Mouse (Mus musculus): ENCODE measurements around the gene Aldh3a2. TPM values are rescaled to one million over a fixed set of nuclear protein-coding genes. Genes with fewer than 3 reads are reported as not detected.

Aldh3a2 gene
- polyA plus RNA-seq, 1 experiment from 2014 or later: 30.2 TPM

DNA sequence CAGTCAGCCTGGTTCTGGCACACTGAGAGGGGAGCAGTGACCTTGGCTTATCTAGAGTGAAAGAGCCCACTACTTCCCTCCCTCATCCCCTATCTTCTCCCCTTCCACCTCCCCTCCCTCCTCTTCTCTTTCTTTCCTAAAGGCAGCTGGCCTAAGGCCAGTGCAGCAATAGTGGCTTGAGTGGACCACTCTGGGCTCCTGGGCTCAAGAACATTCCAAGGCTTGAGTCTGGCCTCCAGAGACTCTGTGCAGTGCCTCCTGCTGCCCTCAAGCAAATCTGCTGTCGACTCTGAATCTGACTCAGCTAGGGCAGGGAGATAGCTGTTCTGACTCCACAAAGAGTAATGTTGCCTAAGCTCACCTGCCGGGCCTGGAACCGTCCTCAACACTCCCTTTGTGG, 38.9 kb downstream of the Aldh3a2 start:
- DNase-seq (ENCODE audit: low spot score): no peak
- 75% methylated on average over 3 of the region's 3 CpGs for WGBS
- H3K4me3 ChIP-seq (ENCODE audit: low read depth, low read length): no peak overlapping the region

GRCm38 (mm10) chr11:61227816-61228215, 39.4 kb downstream of the Aldh3a2 start:
- Histone ChIP-seq H3K9me3 (replicated peaks; ENCODE audit: control insufficient read depth, low read length) (no peaks in the 10 kb centered on the region), H3K4me1 (ENCODE audit: control insufficient read depth, insufficient read depth, low read length) (no peaks in the 10 kb centered on the region), H3K4me3 (ENCODE audit: low read depth, low read length) (no peak overlapping the region), H3K27ac (ENCODE audit: low read depth, low read length) (no peak overlapping the region), H3K27me3 (replicated peaks; ENCODE audit: control insufficient read depth, insufficient read depth, low read length) (no peaks in the 10 kb centered on the region), H3K9ac (ENCODE audit: low read length) (no peak overlapping the region), H3K36me3 (ENCODE audit: control insufficient read depth, insufficient read depth, low read length) (no peaks in the 10 kb centered on the region), H3K4me2 (ENCODE audit: low read length) (no peak overlapping the region)
- DNase-seq (ENCODE audit: low spot score): no peak
- 83% methylated on average over 8 of the region's 8 CpGs for WGBS
- ATAC-seq: no peak

More for the DNA sequence above, 38.9 kb downstream of the Aldh3a2 start:
- H3K4me2 ChIP-seq (ENCODE audit: low read length): no peak overlapping the region
- H3K27me3 ChIP-seq (replicated peaks; ENCODE audit: control insufficient read depth, insufficient read depth, low read length): no peaks in the 10 kb centered on the region
- ATAC-seq: no peak
- no peaks in the 10 kb centered on the region for H3K4me1 ChIP-seq (ENCODE audit: control insufficient read depth, insufficient read depth, low read length)
- no peaks in the 10 kb centered on the region for H3K9me3 ChIP-seq (replicated peaks; ENCODE audit: control insufficient read depth, low read length)
- no peak overlapping the region for H3K27ac ChIP-seq (ENCODE audit: low read depth, low read length)
- no peaks in the 10 kb centered on the region for H3K36me3 ChIP-seq (ENCODE audit: control insufficient read depth, insufficient read depth, low read length)
- H3K9ac ChIP-seq (ENCODE audit: low read length): no peak overlapping the region

- Histone ChIP-seq H3K27me3 (replicated peaks; ENCODE audit: control insufficient read depth, insufficient read depth, low read length) (no peaks in the 10 kb centered on the region), H3K36me3 (ENCODE audit: control insufficient read depth, insufficient read depth, low read length) (no peaks in the 10 kb centered on the region), H3K9ac (ENCODE audit: low read length) (no peak overlapping the region), H3K9me3 (replicated peaks; ENCODE audit: control insufficient read depth, low read length) (no peaks in the 10 kb centered on the region), H3K4me1 (ENCODE audit: control insufficient read depth, insufficient read depth, low read length) (no peaks in the 10 kb centered on the region), H3K4me3 (ENCODE audit: low read depth, low read length) (no peak overlapping the region), H3K4me2 (ENCODE audit: low read length) (no peak overlapping the region), H3K27ac (ENCODE audit: low read depth, low read length) (peak overlapping the region; percentile 48; the same call in 1 of the 2 replicates)
- 76% methylated on average over 6 of the region's 6 CpGs for WGBS
- DNase-seq (ENCODE audit: low spot score) (peak; percentile 57), ATAC-seq (peak; percentile 34; the same call in 1 of the 2 replicates)
Measured at GRCm38 (mm10) chr11:61225941-61226412, 41.3 kb downstream of the Aldh3a2 start.

DNA sequence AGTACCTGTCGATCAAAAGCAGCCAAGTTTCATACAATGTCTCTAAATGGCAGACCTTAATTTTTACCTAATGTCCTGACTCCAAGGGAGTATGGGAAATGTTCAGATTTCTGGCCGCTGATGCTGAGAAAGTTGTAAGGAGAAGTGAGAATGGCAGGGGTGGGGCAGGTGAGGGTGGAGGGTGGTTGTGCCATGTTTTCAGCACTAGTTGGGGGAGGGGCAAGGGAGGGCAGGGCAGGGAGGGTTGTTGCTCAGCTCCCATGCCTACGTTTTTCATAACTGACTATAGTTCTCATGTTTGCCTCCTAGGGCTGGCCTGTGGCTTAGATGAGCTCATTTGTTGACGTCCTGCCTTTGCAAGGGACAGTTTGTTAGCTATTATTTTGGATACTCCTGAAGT, 41.8 kb downstream of the Aldh3a2 start:
- Histone ChIP-seq H3K9me3 (replicated peaks; ENCODE audit: control insufficient read depth, low read length) (no peaks in the 10 kb centered on the region), H3K4me3 (ENCODE audit: low read depth, low read length) (no peak overlapping the region), H3K27me3 (replicated peaks; ENCODE audit: control insufficient read depth, insufficient read depth, low read length) (no peaks in the 10 kb centered on the region), H3K4me1 (ENCODE audit: control insufficient read depth, insufficient read depth, low read length) (no peaks in the 10 kb centered on the region), H3K36me3 (ENCODE audit: control insufficient read depth, insufficient read depth, low read length) (no peaks in the 10 kb centered on the region), H3K9ac (ENCODE audit: low read length) (no peak overlapping the region), H3K4me2 (ENCODE audit: low read length) (no peak overlapping the region), H3K27ac (ENCODE audit: low read depth, low read length) (peak overlapping the region; percentile 48; the same call in 1 of the 2 replicates)
- DNase-seq (ENCODE audit: low spot score) (no peak), ATAC-seq (no peak)
- WGBS: 75% methylated on average over 4 of the region's 4 CpGs

- no peak overlapping the region for H3K9ac ChIP-seq (ENCODE audit: low read length)
- no peaks in the 10 kb centered on the region for H3K4me1 ChIP-seq (ENCODE audit: control insufficient read depth, insufficient read depth, low read length)
- H3K27ac ChIP-seq (ENCODE audit: low read depth, low read length): no peak overlapping the region
- no peak overlapping the region for H3K4me2 ChIP-seq (ENCODE audit: low read length)
- no peak overlapping the region for H3K4me3 ChIP-seq (ENCODE audit: low read depth, low read length)
- 87% methylated on average over 10 of the region's 10 CpGs for WGBS
- no peaks in the 10 kb centered on the region for H3K36me3 ChIP-seq (ENCODE audit: control insufficient read depth, insufficient read depth, low read length)
- no peak for ATAC-seq
- no peaks in the 10 kb centered on the region for H3K27me3 ChIP-seq (replicated peaks; ENCODE audit: control insufficient read depth, insufficient read depth, low read length)
- DNase-seq (ENCODE audit: low spot score): no peak
- no peaks in the 10 kb centered on the region for H3K9me3 ChIP-seq (replicated peaks; ENCODE audit: control insufficient read depth, low read length)
Measured at GRCm38 (mm10) chr11:61224907-61225306, 42.4 kb downstream of the Aldh3a2 start.

DNA sequence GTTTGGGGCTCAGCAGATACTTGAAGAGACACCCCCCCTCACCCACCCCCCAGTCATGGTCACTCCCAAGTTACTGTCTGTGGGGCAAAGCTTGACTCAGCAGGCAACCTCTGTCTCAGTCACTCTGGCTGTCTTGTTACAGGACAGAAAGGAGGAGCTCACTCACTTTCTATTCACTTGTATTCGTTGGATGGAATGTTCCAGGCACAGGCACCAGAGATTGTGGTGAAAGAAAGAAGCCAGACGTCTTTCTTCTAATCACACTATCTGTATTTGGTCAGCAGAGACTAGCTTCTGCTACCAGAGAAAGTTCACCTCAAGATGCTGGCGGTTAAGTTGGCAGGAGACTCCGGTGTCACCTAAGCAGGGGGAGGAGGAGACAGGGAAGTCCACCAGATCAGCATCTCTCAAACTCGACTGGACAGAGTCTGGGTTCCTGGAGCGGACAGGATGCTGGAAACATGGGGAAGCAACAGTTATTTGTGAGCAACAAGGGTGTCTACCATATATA, 43.0 kb downstream of the Aldh3a2 start:
- no peaks in the 10 kb centered on the region for H3K36me3 ChIP-seq (ENCODE audit: control insufficient read depth, insufficient read depth, low read length)
- no peak overlapping the region for H3K9ac ChIP-seq (ENCODE audit: low read length)
- H3K27me3 ChIP-seq (replicated peaks; ENCODE audit: control insufficient read depth, insufficient read depth, low read length): no peaks in the 10 kb centered on the region
- no peak overlapping the region for H3K4me3 ChIP-seq (ENCODE audit: low read depth, low read length)
- DNase-seq (ENCODE audit: low spot score) (no peak), ATAC-seq (no peak)
- 79% methylated on average over 6 of the region's 6 CpGs for WGBS
- no peaks in the 10 kb centered on the region for H3K4me1 ChIP-seq (ENCODE audit: control insufficient read depth, insufficient read depth, low read length)
- H3K4me2 ChIP-seq (ENCODE audit: low read length): no peak overlapping the region
- no peak overlapping the region for H3K27ac ChIP-seq (ENCODE audit: low read depth, low read length)
- no peaks in the 10 kb centered on the region for H3K9me3 ChIP-seq (replicated peaks; ENCODE audit: control insufficient read depth, low read length)

GRCm38 (mm10) chr11:61222971-61223745, 44.1 kb downstream of the Aldh3a2 start:
- Histone ChIP-seq H3K27me3 (replicated peaks; ENCODE audit: control insufficient read depth, insufficient read depth, low read length) (no peaks in the 10 kb centered on the region), H3K4me2 (ENCODE audit: low read length) (no peak overlapping the region), H3K36me3 (ENCODE audit: control insufficient read depth, insufficient read depth, low read length) (no peaks in the 10 kb centered on the region), H3K4me3 (ENCODE audit: low read depth, low read length) (no peak overlapping the region), H3K4me1 (ENCODE audit: control insufficient read depth, insufficient read depth, low read length) (no peaks in the 10 kb centered on the region), H3K9me3 (replicated peaks; ENCODE audit: control insufficient read depth, low read length) (no peaks in the 10 kb centered on the region), H3K9ac (ENCODE audit: low read length) (no peak overlapping the region), H3K27ac (ENCODE audit: low read depth, low read length) (no peak overlapping the region)
- DNase-seq (ENCODE audit: low spot score) (no peak), ATAC-seq (no peak)
- 93% methylated on average over 9 of the region's 9 CpGs for WGBS

DNA sequence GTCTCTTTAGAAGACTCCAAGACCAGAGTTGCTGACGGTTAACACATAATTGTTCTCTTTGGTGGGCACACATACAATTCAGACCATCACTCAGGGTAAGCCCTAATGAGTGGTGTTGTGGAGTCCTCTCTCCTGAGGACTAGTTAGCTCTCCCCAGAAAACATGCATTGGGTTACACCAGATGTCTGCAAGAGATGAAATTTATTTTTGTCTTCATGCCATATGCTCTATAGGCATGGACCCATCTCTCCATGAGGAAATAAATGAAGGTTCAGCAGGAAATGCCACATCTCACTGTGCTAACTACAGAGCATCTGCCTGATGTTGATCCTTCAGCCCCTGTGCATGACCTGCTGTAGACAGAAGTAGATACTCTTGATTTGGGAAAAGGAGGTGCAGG, 45.3 kb downstream of the Aldh3a2 start:
- no peak for ATAC-seq
- no peaks in the 10 kb centered on the region for H3K9me3 ChIP-seq (replicated peaks; ENCODE audit: control insufficient read depth, low read length)
- WGBS: 70% methylated on average over 1 of the region's 1 CpGs
- H3K27ac ChIP-seq (ENCODE audit: low read depth, low read length): no peak overlapping the region
- no peak overlapping the region for H3K4me2 ChIP-seq (ENCODE audit: low read length)
- no peaks in the 10 kb centered on the region for H3K4me1 ChIP-seq (ENCODE audit: control insufficient read depth, insufficient read depth, low read length)
- no peak overlapping the region for H3K4me3 ChIP-seq (ENCODE audit: low read depth, low read length)
- H3K9ac ChIP-seq (ENCODE audit: low read length): no peak overlapping the region
- no peak for DNase-seq (ENCODE audit: low spot score)
- no peaks in the 10 kb centered on the region for H3K36me3 ChIP-seq (ENCODE audit: control insufficient read depth, insufficient read depth, low read length)
- no peaks in the 10 kb centered on the region for H3K27me3 ChIP-seq (replicated peaks; ENCODE audit: control insufficient read depth, insufficient read depth, low read length)

DNA sequence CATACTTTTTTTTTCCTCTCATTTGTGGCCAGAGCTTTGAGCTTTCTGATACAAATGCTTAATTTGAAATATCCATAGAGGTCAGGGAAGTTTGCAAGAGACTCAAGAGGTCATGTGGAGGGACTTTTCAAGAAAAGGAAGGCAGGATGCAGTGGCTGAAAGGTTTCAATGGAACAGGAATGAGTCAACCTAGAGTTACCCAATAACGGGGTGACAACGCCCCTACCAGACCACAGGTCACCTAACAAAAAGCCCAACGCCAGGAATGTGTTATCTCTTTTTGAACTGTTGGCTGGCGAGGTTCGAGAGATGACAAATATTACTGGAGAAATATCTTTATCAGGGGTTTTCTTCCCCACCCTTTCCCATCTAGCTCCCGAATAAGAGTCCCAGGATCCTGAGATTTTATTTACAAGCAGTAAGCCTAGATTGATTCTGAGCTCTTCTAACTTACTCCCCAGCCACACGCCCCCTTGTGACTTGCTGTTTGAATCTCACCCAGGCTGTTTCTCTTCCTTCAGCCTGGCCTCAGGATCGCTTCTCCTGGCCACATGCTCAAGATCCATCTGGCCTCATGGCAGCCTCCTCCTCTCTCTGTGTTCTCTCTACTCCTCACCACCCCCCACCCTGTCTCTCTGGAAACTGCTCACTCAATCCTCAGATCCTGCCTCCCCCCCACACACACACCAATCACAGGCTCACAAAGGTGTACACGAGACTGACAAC, 46.9 kb downstream of the Aldh3a2 start:
- ATAC-seq (no peak), DNase-seq (ENCODE audit: low spot score) (peak; percentile 44)
- Histone ChIP-seq H3K27me3 (replicated peaks; ENCODE audit: control insufficient read depth, insufficient read depth, low read length) (no peaks in the 10 kb centered on the region), H3K9me3 (replicated peaks; ENCODE audit: control insufficient read depth, low read length) (no peaks in the 10 kb centered on the region), H3K27ac (ENCODE audit: low read depth, low read length) (no peak overlapping the region), H3K36me3 (ENCODE audit: control insufficient read depth, insufficient read depth, low read length) (no peaks in the 10 kb centered on the region), H3K4me2 (ENCODE audit: low read length) (no peak overlapping the region), H3K4me1 (ENCODE audit: control insufficient read depth, insufficient read depth, low read length) (no peaks in the 10 kb centered on the region), H3K9ac (ENCODE audit: low read length) (no peak overlapping the region), H3K4me3 (ENCODE audit: low read depth, low read length) (no peak overlapping the region)
- 71% methylated on average over 9 of the region's 9 CpGs for WGBS
